Mouse (Mus musculus) brain, embryonic 14.5 days (tissue): ENCODE results near the gene Yipf2.

Experiments used
- CTCF ChIP-seq: fragments of 200-500 bp; IDR thresholded peaks from 2 replicates; pipeline ENCODE4 v1.5.1; 2012; ENCODE audit warnings: inconsistent platforms, mild to moderate bottlenecking, moderate library complexity, borderline replicate concordance; ENCODE audit not compliant: insufficient read depth, insufficient read length; ENCODE audit errors: extremely low read depth
- POLR2A ChIP-seq: fragments of 200-500 bp; IDR thresholded peaks from 2 replicates; pipeline ENCODE4 v1.6.1; 2012; ENCODE audit warnings: mild to moderate bottlenecking, inconsistent platforms, borderline replicate concordance; ENCODE audit not compliant: poor library complexity, insufficient read depth, insufficient read length, severe bottlenecking; ENCODE audit errors: extremely low read depth

DNA sequence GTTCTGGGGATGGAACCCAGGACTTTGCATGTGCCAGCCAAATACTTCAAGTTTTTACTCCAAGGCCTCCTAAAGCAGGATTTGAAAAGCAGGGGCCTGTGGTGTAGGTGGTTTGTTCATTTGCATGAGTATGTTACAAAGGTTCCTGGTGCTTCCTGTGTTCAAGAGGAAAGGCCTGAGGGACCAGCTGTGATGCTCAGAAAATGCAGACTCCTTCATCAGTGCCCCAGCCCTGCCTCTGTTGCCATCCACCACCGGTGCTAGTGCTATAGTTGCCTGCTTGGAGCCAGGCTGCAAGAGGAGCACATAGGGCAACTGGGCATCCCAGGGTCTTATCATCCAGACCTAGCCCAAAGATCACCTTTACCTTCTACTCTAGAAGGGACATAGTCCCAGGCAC, 26.1 kb downstream of the Yipf2 start:
- TF ChIP-seq CTCF = no peak
- no peak for TF ChIP-seq POLR2A
